Mouse (Mus musculus) ovary, postnatal 10 days (tissue): ENCODE measurements around the gene S1pr4.

ENCODE experiments used
- DNase-seq: peaks from one replicate; pipeline ENCODE4 v3.0.0; 2022; ENCODE audit warnings: low spot score

Gene S1pr4

GRCm38 (mm10) chr10:81493601-81494220, 6.2 kb downstream of the S1pr4 start:
- no peak for DNase-seq

DNA sequence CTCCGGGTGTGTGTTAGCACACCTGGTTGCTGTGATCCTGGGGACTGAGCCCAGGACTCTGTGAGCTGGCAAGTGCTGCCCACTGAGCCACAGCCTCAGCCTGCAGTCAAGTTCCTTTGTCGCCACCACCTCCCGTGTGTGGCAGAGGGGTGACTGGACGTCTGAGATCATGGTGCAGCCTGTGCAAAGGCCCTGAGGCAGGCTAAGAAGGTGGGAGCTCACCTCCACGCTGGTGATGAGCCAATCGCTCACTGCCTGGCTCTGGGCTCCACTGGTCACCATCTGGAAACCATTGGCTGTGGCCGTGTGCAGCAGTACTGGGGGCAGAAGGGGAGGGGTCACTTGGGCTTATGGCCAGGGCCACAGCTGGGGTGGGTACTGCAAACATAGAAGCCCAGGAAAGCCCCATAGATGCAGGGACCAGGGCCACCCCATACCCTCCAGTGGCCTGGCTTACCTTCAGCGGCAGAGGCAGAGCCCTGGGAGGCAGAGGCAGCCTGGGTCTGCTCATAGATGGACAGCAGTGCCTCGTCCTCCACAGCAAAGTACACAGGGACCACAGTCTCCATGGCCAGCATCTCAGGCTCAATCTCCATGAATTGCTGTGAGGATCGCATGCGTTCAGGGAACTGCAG, 7.2 kb downstream of the S1pr4 start:
- DNase-seq: no peak

GRCm38 (mm10) chr10:81491018-81491417, 8.9 kb downstream of the S1pr4 start:
- DNase-seq: no peak

GRCm38 (mm10) chr10:81489941-81490340, 10.0 kb downstream of the S1pr4 start:
- DNase-seq: no peak

- no peak for DNase-seq
Observed at GRCm38 (mm10) chr10:81488081-81488480, 11.9 kb downstream of the S1pr4 start.

DNA sequence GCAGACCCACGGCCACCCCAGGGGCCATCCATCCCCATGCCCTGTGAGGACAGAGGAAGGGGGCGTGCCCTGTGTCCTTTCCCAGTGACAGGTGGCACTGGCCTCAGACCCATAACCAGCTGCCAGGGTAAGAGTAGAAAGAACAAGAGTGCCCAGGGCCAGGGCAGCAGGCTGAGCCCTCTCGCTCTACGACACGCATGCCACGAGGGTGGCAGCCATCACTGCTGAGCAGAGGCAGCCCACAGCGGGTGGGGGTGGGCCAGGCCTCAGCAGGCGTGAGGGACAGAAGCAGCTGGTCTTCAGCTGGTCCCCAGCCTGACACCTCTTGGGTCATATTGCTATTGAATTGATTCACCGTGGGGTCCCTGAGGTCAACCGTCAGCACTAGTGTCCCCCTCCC, 13.4 kb downstream of the S1pr4 start:
- no peak for DNase-seq

DNA sequence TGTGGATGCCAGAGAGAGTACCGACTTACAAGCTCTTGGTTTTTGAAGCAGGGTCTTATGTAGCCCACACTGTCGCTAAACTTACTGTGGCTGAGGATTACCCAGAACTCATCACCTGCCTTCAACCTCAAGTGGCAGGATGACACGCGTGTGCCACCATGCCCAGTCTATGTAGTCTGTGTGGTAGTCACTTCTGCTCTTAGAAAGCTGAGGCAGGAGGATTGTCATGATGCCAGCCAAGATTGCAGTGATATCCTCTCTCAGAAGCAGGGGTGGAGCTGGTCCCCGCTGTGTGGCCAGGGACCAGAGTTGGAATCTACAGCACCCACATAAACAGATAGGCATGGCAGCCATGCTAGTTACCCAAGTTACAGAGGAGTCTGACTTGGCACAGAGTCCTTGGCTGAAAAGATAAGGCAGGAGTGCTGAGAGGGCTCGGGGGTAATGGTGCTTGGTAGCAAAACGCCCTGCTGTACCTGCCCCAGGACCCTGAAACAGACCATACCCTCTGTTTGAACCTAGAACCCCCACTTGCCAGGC, 14.4 kb downstream of the S1pr4 start:
- no peak for DNase-seq

DNA sequence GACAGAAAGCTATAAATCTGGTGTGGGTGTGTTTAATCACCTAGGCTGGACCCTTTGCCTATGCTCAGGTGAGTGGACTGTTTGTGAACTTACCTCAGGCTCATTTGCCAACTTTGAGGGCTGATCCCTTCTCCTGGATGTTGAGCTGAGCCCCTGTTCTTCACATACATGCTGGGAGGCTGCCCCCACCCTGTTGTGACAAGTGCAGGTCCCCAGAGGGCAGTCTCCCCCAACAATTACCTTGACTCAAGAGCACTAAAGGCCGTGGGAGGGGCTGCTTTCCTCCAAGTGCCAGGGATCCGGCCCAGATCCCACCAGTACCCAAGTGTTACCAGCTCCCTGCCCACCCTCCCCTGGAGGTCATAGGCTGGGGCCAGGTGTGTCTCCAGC, 14.9 kb downstream of the S1pr4 start:
- DNase-seq: no peak

DNA sequence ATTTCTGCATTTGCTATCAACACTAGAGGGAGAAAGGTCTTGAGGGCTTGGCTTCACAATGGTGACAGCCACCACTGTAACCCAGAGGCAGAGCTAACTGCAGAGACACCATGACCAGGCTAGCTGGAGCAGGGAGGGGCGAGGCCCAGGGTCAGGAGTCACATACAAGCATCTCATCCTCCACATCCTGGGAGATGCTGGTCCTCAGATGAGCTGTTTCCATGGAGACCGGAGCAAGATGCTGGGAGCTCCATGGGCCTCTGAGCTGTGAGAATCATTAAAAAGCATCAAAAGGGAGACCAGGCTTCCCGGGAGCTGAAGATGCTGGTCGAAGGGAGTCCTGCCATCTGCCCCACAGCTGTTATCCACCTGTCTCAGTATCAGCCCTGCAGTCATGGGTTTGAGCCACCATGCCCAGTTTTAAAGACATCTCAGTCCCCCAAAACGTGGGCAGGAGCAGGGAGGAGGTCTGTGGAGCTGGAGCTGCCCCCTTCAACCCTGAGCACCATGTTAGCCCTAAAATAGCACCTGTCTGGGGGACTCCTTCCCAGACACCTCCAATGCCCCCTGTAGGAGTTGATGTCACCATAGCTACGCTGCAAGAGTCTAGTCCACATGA, 15.4 kb downstream of the S1pr4 start:
- no peak for DNase-seq

GRCm38 (mm10) chr10:81483983-81484382, 15.9 kb downstream of the S1pr4 start:
- DNase-seq: no peak

DNA sequence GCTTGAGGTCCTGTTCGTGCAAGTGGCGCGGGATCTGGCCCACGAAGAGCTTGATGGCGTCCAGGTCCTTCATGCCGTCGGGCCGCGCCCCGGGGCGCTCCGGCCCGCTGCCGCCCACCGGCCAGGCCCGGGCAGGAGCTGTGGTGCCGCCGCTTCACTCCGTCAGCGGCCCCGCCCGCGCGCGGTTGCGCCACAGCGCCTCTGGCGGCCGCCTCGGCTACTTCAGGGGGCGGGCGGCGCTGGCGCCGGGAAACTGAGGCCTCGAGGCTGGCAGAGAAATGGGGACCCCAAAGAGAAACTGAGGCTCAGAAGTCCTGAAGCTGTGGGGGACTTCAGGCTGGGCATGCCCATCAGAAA, 17.4 kb downstream of the S1pr4 start, which contains the start of gene Celf5:
TSS of gene Celf5 (minus strand) at position 177 of the 357 bp plus-strand sequence.
- no peak for DNase-seq

GRCm38 (mm10) chr10:81481605-81482532, 18.1 kb downstream of the S1pr4 start:
- no peak for DNase-seq

DNA sequence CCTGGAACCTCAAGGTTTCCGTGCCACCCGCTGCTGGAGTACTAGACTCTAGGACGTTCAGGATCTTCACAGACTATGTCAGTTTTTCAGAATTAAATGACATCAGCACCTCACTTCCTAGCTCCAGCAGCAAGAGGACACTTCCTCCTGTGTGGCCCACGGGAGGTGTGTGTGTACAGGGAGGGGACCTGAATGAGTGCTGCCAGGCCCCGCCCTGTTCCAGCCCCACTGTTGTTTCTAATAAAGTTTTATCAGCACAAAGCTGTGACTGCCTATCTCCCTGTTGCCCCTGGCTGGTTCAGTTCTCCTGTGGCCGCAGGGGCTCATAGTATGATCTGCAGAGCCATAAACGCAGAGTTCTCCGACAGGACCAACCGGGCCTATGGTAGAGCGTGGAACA, 25.5 kb downstream of the S1pr4 start:
- DNase-seq: no peak

GRCm38 (mm10) chr10:81473003-81473451, 26.9 kb downstream of the S1pr4 start:
- DNase-seq: no peak

GRCm38 (mm10) chr10:81472403-81473002, 27.4 kb downstream of the S1pr4 start:
- DNase-seq: no peak

DNA sequence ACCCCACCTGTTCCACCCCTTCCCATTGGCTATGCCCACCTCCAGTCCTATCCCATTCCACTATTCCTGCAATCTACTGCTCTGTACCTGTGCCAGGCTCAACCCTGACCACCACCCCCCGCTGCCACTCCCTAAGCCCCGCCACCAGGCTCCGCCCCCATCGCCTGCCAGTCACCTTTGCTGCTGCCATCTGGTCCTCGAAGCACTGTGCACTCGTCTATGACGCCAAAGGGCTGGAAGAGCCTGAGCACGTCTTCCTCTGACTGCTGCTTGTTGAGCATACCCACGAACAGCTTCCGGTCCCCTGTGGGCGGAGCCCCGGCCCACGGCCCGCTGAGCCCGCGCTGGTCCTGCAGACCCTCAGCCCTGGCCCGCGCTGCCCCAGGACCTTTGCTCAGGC, 29.5 kb downstream of the S1pr4 start:
- no peak for DNase-seq

- DNase-seq: no peak
Observed at GRCm38 (mm10) chr10:81469253-81469652, 30.7 kb downstream of the S1pr4 start.

GRCm38 (mm10) chr10:81467670-81468235, 32.2 kb downstream of the S1pr4 start:
- no peak for DNase-seq

- no peak for DNase-seq
Observed at GRCm38 (mm10) chr10:81466881-81467280, 33.1 kb downstream of the S1pr4 start.

DNA sequence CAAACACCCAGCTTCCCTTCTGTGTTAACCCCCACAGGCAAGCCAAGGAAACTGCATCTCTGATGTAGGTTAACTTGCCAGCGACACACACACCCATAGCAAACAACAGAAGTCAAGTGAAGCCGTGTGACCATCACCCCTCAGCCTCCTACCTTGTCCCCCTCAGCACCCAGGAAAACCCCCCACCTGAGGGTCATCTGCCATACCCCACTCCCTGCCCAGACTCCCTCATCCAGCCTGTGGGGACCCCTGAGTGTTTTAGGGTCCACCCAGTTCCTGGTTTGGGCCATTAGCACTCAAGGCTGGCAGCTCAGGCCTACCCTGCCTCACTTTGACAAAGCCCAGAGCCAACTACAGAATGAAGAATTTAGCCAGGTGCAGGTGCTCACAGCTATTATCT, 33.9 kb downstream of the S1pr4 start:
- no peak for DNase-seq

- DNase-seq: no peak
Observed at GRCm38 (mm10) chr10:81465265-81465645, 34.7 kb downstream of the S1pr4 start.
